Mouse (Mus musculus) CH12.LX (cell line): ENCODE data around the gene Hnrnpd. TPM values are rescaled to one million over a fixed set of nuclear protein-coding genes. Genes with fewer than 3 reads are reported as not detected.
A peak's percentile ranks its signal among the peaks of the same experiment; 100 is the strongest.

Experiments used
- DNase-seq: peaks from one replicate; pipeline ENCODE4 v3.0.0-alpha.2; 2013; ENCODE audit errors: extremely low read depth
- H3K27ac ChIP-seq: 2 replicates; pipeline ENCODE4 v1.5.1; 2012; ENCODE audit warnings: low read depth, mild to moderate bottlenecking, control low read depth, moderate library complexity; ENCODE audit not compliant: insufficient read depth
- H3K27me3 ChIP-seq: replicated peaks from 2 replicates; pipeline ENCODE3; 2012; ENCODE audit warnings: inconsistent platforms
- H3K36me3 ChIP-seq, 2 experiments: replicated peaks in 1 of 2; 2 replicates each; pipeline versions ENCODE3 to v1.6.1; 2012; ENCODE audit warnings: inconsistent platforms in 1 of 2, low read length in 1 of 2, mild to moderate bottlenecking in 1 of 2, mixed read lengths in 1 of 2, moderate library complexity in 1 of 2; ENCODE audit not compliant: control insufficient read depth in 1 of 2, insufficient read depth in 1 of 2
- H3K4me1 ChIP-seq, 2 experiments: 2 replicates each; pipeline ENCODE4 v1.6.1; 2012; ENCODE audit warnings: inconsistent platforms in 1 of 2, moderate library complexity in 1 of 2; ENCODE audit not compliant: insufficient read depth in 2 of 2, control insufficient read depth in 1 of 2
- H3K4me2 ChIP-seq: 2 replicates; pipeline ENCODE4 v1.6.1; 2012; ENCODE audit warnings: low read depth, mild to moderate bottlenecking, control low read depth; ENCODE audit not compliant: poor library complexity, insufficient read depth, severe bottlenecking
- H3K4me3 ChIP-seq, 3 experiments: fragments of 150-350 bp in 1 of 3; sonication (generic) in 1 of 3; replicated peaks in 1 of 3; 2 replicates each; pipeline versions ENCODE3 to v1.5.1; 2011 to 2012; ENCODE audit warnings: low read depth in 2 of 3, low read length in 2 of 3, mild to moderate bottlenecking in 2 of 3, moderate library complexity in 2 of 3, control low read depth in 1 of 3, improper control_type of control experiment in 1 of 3, inconsistent platforms in 1 of 3, mixed read lengths in 1 of 3; ENCODE audit not compliant: poor library complexity in 1 of 3
- H3K79me2 ChIP-seq: replicated peaks from 2 replicates; pipeline ENCODE4 v1.6.1; 2012; ENCODE audit warnings: mild to moderate bottlenecking, moderate library complexity; ENCODE audit not compliant: control insufficient read depth, poor library complexity, insufficient read depth, severe bottlenecking; ENCODE audit errors: extremely low read depth
- H3K9ac ChIP-seq: 2 replicates; pipeline ENCODE4 v1.6.1; 2012; ENCODE audit warnings: low read depth, mild to moderate bottlenecking, control low read depth, moderate library complexity; ENCODE audit not compliant: insufficient read depth
- H3K9me3 ChIP-seq: replicated peaks from 2 replicates; pipeline ENCODE3; 2012; ENCODE audit warnings: low read length, inconsistent platforms, mixed read lengths
- CHD1 ChIP-seq: IDR thresholded peaks from 2 replicates; pipeline ENCODE4 v1.6.1; 2012; ENCODE audit warnings: low read depth, low read length, improper control_type of control experiment, inconsistent platforms
- CTCF ChIP-seq, 2 experiments: IDR thresholded peaks in 1 of 2; conservative IDR thresholded peaks in 1 of 2; 2 replicates each; pipeline ENCODE4 v1.5.1; 2011 to 2012; ENCODE audit warnings: low read depth in 2 of 2, low read length in 2 of 2, improper control_type of control experiment in 1 of 2, inconsistent platforms in 1 of 2, mild to moderate bottlenecking in 1 of 2, moderate library complexity in 1 of 2
- E2F4 ChIP-seq: IDR thresholded peaks from 2 replicates; pipeline ENCODE4 v1.6.1; 2011; ENCODE audit warnings: low read depth, low read length, improper control_type of control experiment; ENCODE audit not compliant: insufficient replicate concordance
- GABPA ChIP-seq: IDR thresholded peaks from 2 replicates; pipeline ENCODE4 v1.6.1; 2012; ENCODE audit warnings: low read depth, low read length, improper control_type of control experiment, inconsistent platforms; ENCODE audit not compliant: insufficient replicate concordance
- JUND ChIP-seq: conservative IDR thresholded peaks from 2 replicates; pipeline ENCODE4 v1.6.1; 2011; ENCODE audit warnings: low read depth, low read length, improper control_type of control experiment
- KAT2A ChIP-seq: IDR thresholded peaks from 2 replicates; pipeline ENCODE4 v1.6.1; 2012; ENCODE audit warnings: low read length, improper control_type of control experiment, inconsistent platforms; ENCODE audit not compliant: insufficient replicate concordance
- MAFK ChIP-seq: IDR thresholded peaks from 2 replicates; pipeline ENCODE4 v1.6.1; 2011; ENCODE audit warnings: low read length, improper control_type of control experiment; ENCODE audit not compliant: insufficient replicate concordance
- MAX ChIP-seq: IDR thresholded peaks from 2 replicates; pipeline ENCODE4 v1.6.1; 2011; ENCODE audit warnings: low read length, improper control_type of control experiment
- MEF2A ChIP-seq: IDR thresholded peaks from 2 replicates; pipeline ENCODE4 v1.6.1; 2014; ENCODE audit warnings: low read depth, mild to moderate bottlenecking, inconsistent platforms, low read length, improper control_type of control experiment, borderline replicate concordance
- NELFE ChIP-seq: IDR thresholded peaks from 2 replicates; pipeline ENCODE4 v1.6.1; 2011; ENCODE audit warnings: low read depth, low read length, improper control_type of control experiment
- NRF1 ChIP-seq: IDR thresholded peaks from 2 replicates; pipeline ENCODE4 v1.6.1; 2014; ENCODE audit warnings: low read depth, mild to moderate bottlenecking, inconsistent platforms, low read length, improper control_type of control experiment, moderate library complexity
- PAX5 ChIP-seq: IDR thresholded peaks from 2 replicates; pipeline ENCODE4 v1.6.1; 2012; ENCODE audit warnings: low read length, inconsistent platforms, mixed read lengths
- POLR2A ChIP-seq: IDR thresholded peaks from 2 replicates; pipeline ENCODE4 v1.6.1; 2011; ENCODE audit warnings: low read depth, mild to moderate bottlenecking, improper control_type of control experiment, low read length
- SIN3A ChIP-seq: IDR thresholded peaks from 2 replicates; pipeline ENCODE4 v1.6.1; 2012; ENCODE audit warnings: low read length, improper control_type of control experiment, inconsistent platforms
- TBP ChIP-seq: conservative IDR thresholded peaks from 2 replicates; pipeline ENCODE4 v1.6.1; 2011; ENCODE audit warnings: low read depth, low read length, improper control_type of control experiment
- TCF12 ChIP-seq: IDR thresholded peaks from 2 replicates; pipeline ENCODE4 v1.6.1; 2014; ENCODE audit warnings: low read depth, mild to moderate bottlenecking, inconsistent platforms, low read length, improper control_type of control experiment
- UBTF ChIP-seq: IDR thresholded peaks from 2 replicates; pipeline ENCODE4 v1.6.1; 2012; ENCODE audit warnings: low read depth, mild to moderate bottlenecking, inconsistent platforms, low read length, improper control_type of control experiment, moderate library complexity
- USF1 ChIP-seq: IDR thresholded peaks from 2 replicates; pipeline ENCODE4 v1.6.1; 2014; ENCODE audit warnings: low read depth, mild to moderate bottlenecking, inconsistent platforms, low read length, improper control_type of control experiment
- ZC3H11A ChIP-seq: IDR thresholded peaks from 2 replicates; pipeline ENCODE4 v1.6.1; 2012; ENCODE audit warnings: low read depth, mild to moderate bottlenecking, inconsistent platforms, low read length, improper control_type of control experiment
- dilution Hi-C: fragments of 300-500 bp; cut with MboI; formaldehyde crosslinking; loops from 2 replicates; pipeline ENCODE4 v1.14.3; 2020; ENCODE audit warnings: low sequenced_read_pairs; ENCODE audit not compliant: extremely low pct_unique_long_range_greater_than_20kb, extremely low pct_ligation_motif_present
- in situ Hi-C: fragments of 300-500 bp; cut with MboI; formaldehyde crosslinking; loops from 3 replicates; pipeline ENCODE4 v1.14.3; 2019; ENCODE audit warnings: low sequenced_read_pairs, low pct_ligation_motif_present, low pct_unique_long_range_greater_than_20kb, mixed read lengths
- polyA plus RNA-seq: library from polyadenylated mRNA; unstranded; fragments of >175 nt; gene quantifications from 2 replicates; pipeline ENCODE4 v1.2.1, GENCODE M21; 2012; ENCODE audit warnings: low read depth; ENCODE audit not compliant: insufficient read length
- total RNA-seq, 2 experiments: library from RNA; depleted of rRNA; stranded (reverse); fragments of 300-350 nt in 1 of 2; fragments of >200 nt in 1 of 2; gene quantifications; 2 replicates each; pipeline ENCODE4 v1.2.3; 2012 to 2014

The Hnrnpd gene
- total and polyA plus RNA-seq, 3 experiments: 19.0 to 319 (median 41.3) TPM

GRCm38 (mm10) chr5:99959236-99959936 lies 19.4 kb downstream of the Hnrnpd start:
- no peak overlapping the region for H3K4me2 ChIP-seq
- peaks cover 2% of the 10 kb centered on the region; the same call in 1 of the 2 replicates for H3K79me2 ChIP-seq
- H3K4me3 ChIP-seq: no peak overlapping the region
- no peaks in the 10 kb centered on the region for H3K4me1 ChIP-seq
- in situ Hi-C loops: no loop called here
- dilution Hi-C loops: no loop called here
- H3K36me3 ChIP-seq: peaks cover 30 to 60% of the 10 kb centered on the region in 2 experiments
- no peaks in the 10 kb centered on the region for H3K27me3 ChIP-seq
- H3K9ac ChIP-seq: no peak overlapping the region
- H3K9me3 ChIP-seq: no peaks in the 10 kb centered on the region
- H3K27ac ChIP-seq: no peak overlapping the region
- DNase-seq: no peak
- TF ChIP-seq MAFK (no peak), E2F4 (no peak), POLR2A (peak; percentile 12; the same call in 1 of the 2 replicates)

GRCm38 (mm10) chr5:99958666-99959065 lies 20.1 kb downstream of the Hnrnpd start:
- H3K9ac ChIP-seq: no peak overlapping the region
- peaks cover 25 to 55% of the 10 kb centered on the region in 2 experiments for H3K36me3 ChIP-seq
- in situ Hi-C loops: no loop called here
- H3K27me3 ChIP-seq: no peaks in the 10 kb centered on the region
- no peak for DNase-seq
- no peaks in the 10 kb centered on the region for H3K9me3 ChIP-seq
- dilution Hi-C loops: no loop called here
- H3K4me3 ChIP-seq: no peak overlapping the region
- H3K79me2 ChIP-seq: peaks cover 2% of the 10 kb centered on the region; the same call in 1 of the 2 replicates
- H3K4me1 ChIP-seq: no peaks in the 10 kb centered on the region
- H3K27ac ChIP-seq: no peak overlapping the region
- no peak overlapping the region for H3K4me2 ChIP-seq
- no peak for TF ChIP-seq KAT2A
- TF ChIP-seq UBTF: no peak
- no peak for TF ChIP-seq TCF12
- no peak for TF ChIP-seq PAX5
- TF ChIP-seq POLR2A: no peak
- TF ChIP-seq JUND: no peak
- no peak for TF ChIP-seq TBP
- no peak for TF ChIP-seq CTCF (conservative IDR thresholded peaks at IDR 0.05 in 1 of 2, IDR thresholded peaks at IDR 0.05 in 1 of 2; ENCODE audit: low read depth in 2 of 2, low read length in 2 of 2)
- no peak for TF ChIP-seq ZC3H11A
- TF ChIP-seq MEF2A: no peak
- TF ChIP-seq GABPA: no peak
- no peak for TF ChIP-seq USF1
- no peak for TF ChIP-seq MAX
- no peak for TF ChIP-seq NRF1
- no peak for TF ChIP-seq CHD1
- no peak for TF ChIP-seq SIN3A
- no peak for TF ChIP-seq NELFE
